Mouse (Mus musculus) liver, embryonic 11.5 days (tissue): ENCODE data around the gene Ccdc148. TPM values are rescaled to one million over a fixed set of nuclear protein-coding genes. Genes with fewer than 3 reads are reported as not detected.

Source experiments
- ATAC-seq: fragments of 200-750 bp; cut with Nextera tagmentation; replicated peaks from 2 replicates; pipeline ENCODE4 v1.8.0; 2017; ENCODE audit warnings: moderate number of reproducible peaks, mild to moderate bottlenecking, moderate TSS enrichment, moderate library complexity; ENCODE audit not compliant: low FRiP score
- DNase-seq: peaks from one replicate; pipeline ENCODE4 v3.0.0-alpha.2; 2017; ENCODE audit warnings: low spot score
- H3K27ac ChIP-seq: fragments of 300-500 bp; sonication (generic); 2 replicates; pipeline ENCODE4 v1.5.1; 2014; ENCODE audit warnings: mild to moderate bottlenecking, low read depth, low read length, control low read depth
- H3K27me3 ChIP-seq: fragments of 300-500 bp; sonication (generic); replicated peaks from 2 replicates; pipeline ENCODE4 v1.6.1; 2014; ENCODE audit warnings: low read length, mixed read lengths; ENCODE audit not compliant: control insufficient read depth, insufficient read depth
- H3K36me3 ChIP-seq: fragments of 300-500 bp; sonication (generic); 2 replicates; pipeline ENCODE4 v1.6.1; 2014; ENCODE audit warnings: mild to moderate bottlenecking, low read length, moderate library complexity, mixed read lengths; ENCODE audit not compliant: control insufficient read depth, insufficient read depth
- H3K4me1 ChIP-seq: fragments of 300-500 bp; sonication (generic); replicated peaks from 2 replicates; pipeline ENCODE4 v1.6.1; 2014; ENCODE audit warnings: low read length, mixed read lengths; ENCODE audit not compliant: control insufficient read depth, insufficient read depth
- H3K4me2 ChIP-seq: fragments of 300-500 bp; sonication (generic); 2 replicates; pipeline ENCODE4 v1.6.1; 2014; ENCODE audit warnings: mild to moderate bottlenecking, control low read depth, moderate library complexity
- H3K4me3 ChIP-seq: fragments of 300-500 bp; sonication (generic); 2 replicates; pipeline ENCODE4 v1.5.1; 2014; ENCODE audit warnings: low read depth, low read length, control low read depth
- H3K9ac ChIP-seq: fragments of 300-500 bp; sonication (generic); 2 replicates; pipeline ENCODE4 v1.6.1; 2014; ENCODE audit warnings: low read depth, low read length, control low read depth
- H3K9me3 ChIP-seq: fragments of 300-500 bp; sonication (generic); 2 replicates; pipeline ENCODE4 v1.6.1; 2016; ENCODE audit warnings: low read length, inconsistent platforms, mixed read lengths; ENCODE audit not compliant: control insufficient read depth
- WGBS: fragments of 180-500 bp; shearing (Covaris S2); extraction: QIAGEN DNeasy Blood & Tissue Kit; methylation state at CpG from one replicate; pipeline ENCODE4 v1.1.7; 2014; 5-methylcytosine and 5-hydroxymethylcytosine counted together
- polyA plus RNA-seq: library from polyadenylated mRNA; unstranded; fragments of >200 nt; fragmentation: Nextera tagmentation; extraction: Ambion mirVana; gene quantifications from 2 replicates; pipeline ENCODE4 v1.2.1, GENCODE M21; 2014

The Ccdc148 gene
- polyA plus RNA-seq, 1 experiment from 2014 or later, result 0.32 TPM

DNA sequence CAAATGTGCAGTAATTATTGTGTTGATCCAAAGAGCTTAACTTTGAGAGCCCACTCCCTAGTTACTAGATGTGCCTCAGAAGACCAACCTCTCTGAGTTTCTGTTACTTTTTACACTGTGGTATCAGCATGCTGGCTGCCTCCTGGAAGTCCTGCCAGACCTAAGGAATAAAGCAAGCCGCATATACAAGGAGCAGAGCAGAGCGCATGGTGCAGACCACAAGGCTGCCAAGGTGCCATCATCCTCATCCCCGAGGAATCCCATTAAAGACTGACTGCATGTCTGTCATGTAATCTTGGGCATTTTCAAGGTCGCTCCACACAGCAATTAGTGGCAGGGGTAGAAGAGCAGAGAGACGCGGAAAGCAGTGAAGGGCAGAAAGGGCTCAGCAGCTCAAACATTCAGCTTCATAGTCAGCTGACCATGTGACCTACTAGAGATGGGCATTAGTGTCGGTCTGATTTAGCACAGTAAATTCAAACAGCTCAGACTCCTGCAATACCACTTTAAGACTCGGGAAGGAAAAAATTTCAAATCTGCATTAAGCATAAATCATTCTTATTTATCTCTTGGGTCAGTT lies 110.1 kb downstream of the Ccdc148 start:
- no peak for ATAC-seq
- no peak for DNase-seq
- H3K4me1 ChIP-seq, result no peaks in the 10 kb centered on the region
- no peaks in the 10 kb centered on the region for H3K36me3 ChIP-seq
- no peaks in the 10 kb centered on the region for H3K27me3 ChIP-seq
- WGBS, result 72% methylated on average over 8 of the region's 8 CpGs
- no peak overlapping the region for H3K9ac ChIP-seq
- H3K4me3 ChIP-seq, result no peak overlapping the region
- no peak overlapping the region for H3K4me2 ChIP-seq
- H3K27ac ChIP-seq, result no peak overlapping the region
- H3K9me3 ChIP-seq, result no peaks in the 10 kb centered on the region

DNA sequence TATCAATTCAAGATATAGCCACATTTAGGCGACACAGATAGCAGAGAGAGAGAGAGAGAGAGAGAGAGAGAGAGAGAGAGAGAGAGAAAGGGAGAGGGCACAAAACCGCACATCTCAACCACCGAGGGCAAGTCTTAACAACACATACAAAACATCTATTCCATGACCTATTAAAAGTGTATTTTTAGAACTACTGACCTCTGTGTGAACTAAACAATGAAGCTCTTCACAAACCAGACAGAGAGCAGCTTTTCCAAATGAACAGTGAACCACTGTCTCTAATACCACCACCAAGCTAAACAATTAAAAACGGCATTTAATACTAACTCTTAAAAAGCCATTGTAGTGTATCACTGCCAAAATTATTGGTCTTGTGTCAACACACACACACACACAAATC lies 110.8 kb downstream of the Ccdc148 start:
- no peaks in the 10 kb centered on the region for H3K36me3 ChIP-seq
- ATAC-seq, result no peak
- no peak overlapping the region for H3K9ac ChIP-seq
- H3K4me2 ChIP-seq, result no peak overlapping the region
- no peak for DNase-seq
- WGBS, result 71% methylated on average over 4 of the region's 4 CpGs
- H3K27me3 ChIP-seq, result no peaks in the 10 kb centered on the region
- no peak overlapping the region for H3K27ac ChIP-seq
- no peaks in the 10 kb centered on the region for H3K9me3 ChIP-seq
- H3K4me3 ChIP-seq, result no peak overlapping the region
- no peaks in the 10 kb centered on the region for H3K4me1 ChIP-seq

- H3K27ac ChIP-seq, result no peak overlapping the region
- H3K4me2 ChIP-seq, result no peak overlapping the region
- H3K4me1 ChIP-seq, result peaks cover under 1% of the 10 kb centered on the region; the same call in 1 of the 2 replicates
- WGBS, result 76% methylated on average over 6 of the region's 6 CpGs
- no peak overlapping the region for H3K4me3 ChIP-seq
- no peaks in the 10 kb centered on the region for H3K9me3 ChIP-seq
- DNase-seq (no peak), ATAC-seq (no peak)
- H3K9ac ChIP-seq, result no peak overlapping the region
- no peaks in the 10 kb centered on the region for H3K36me3 ChIP-seq
- no peaks in the 10 kb centered on the region for H3K27me3 ChIP-seq
Observed at GRCm38 (mm10) chr2:59048775-59049451, 111.6 kb downstream of the Ccdc148 start.

DNA sequence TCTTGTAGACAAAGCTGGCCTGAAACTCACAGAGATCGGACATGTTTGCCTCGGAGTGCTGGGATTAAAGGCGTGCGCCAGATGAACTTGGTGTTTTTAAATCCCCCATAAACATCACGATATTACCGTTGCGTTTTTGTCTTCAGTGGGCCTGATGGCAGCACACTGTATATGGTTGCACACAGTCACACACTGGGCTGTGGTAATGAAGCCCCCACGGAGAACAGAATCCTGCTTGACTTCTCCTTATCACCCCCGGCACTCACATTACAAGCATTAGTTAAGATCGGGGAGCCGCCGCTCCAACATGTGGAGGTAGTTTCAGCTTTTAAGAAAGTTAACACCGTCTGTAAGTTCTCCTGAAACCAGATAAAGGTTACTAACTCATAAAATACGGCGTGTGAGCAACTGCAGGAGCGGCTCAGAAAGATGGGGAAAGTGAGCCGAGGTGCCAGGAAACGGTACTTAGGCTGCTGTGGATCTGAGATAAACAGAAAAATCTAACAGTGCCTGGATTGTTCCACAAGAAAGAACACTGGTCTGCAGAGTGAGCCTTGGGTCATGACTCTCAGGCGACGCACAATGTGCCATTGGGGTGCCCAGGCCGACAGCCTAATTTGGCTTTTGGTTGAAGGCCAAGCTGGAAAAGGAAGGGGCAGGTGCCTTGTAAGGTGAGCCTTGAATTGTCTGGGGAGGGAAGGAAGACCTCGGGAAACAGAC lies 117.0 kb downstream of the Ccdc148 start:
- DNase-seq (no peak), ATAC-seq (no peak)
- Histone ChIP-seq H3K36me3 (no peaks in the 10 kb centered on the region), H3K4me1 (peaks cover 6% of the 10 kb centered on the region; the same call in 1 of the 2 replicates), H3K27me3 (no peaks in the 10 kb centered on the region), H3K4me2 (no peak overlapping the region), H3K27ac (no peak overlapping the region), H3K4me3 (no peak overlapping the region), H3K9me3 (no peaks in the 10 kb centered on the region), H3K9ac (no peak overlapping the region)
- WGBS, result 53% methylated on average over 22 of the region's 22 CpGs

DNA sequence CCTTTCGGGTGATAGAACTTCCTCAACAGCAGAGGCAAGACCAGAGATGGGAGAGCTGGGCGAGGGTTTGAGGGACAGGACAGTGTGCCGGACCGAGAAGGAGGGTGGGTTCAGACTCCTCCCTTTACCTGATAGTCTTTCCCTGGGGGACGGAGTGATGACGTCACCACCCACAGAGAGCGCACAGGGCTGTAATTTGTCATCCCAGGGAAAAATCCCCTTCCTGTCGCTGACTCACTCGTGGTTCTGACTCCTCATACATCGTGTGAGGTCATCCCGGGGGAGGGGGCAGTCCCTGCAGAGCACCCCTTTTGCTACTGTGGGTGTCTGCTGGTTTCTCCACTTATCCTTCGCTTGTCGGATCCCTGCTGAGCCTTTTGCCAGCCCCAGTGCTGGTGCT lies 117.9 kb downstream of the Ccdc148 start:
- Histone ChIP-seq H3K4me3 (no peak overlapping the region), H3K36me3 (no peaks in the 10 kb centered on the region), H3K27ac (no peak overlapping the region), H3K4me2 (no peak overlapping the region), H3K9ac (no peak overlapping the region), H3K4me1 (peaks cover 6% of the 10 kb centered on the region; the same call in 1 of the 2 replicates), H3K9me3 (no peaks in the 10 kb centered on the region), H3K27me3 (no peaks in the 10 kb centered on the region)
- ATAC-seq, result no peak
- DNase-seq, result no peak
- WGBS, result 31% methylated on average over 13 of the region's 13 CpGs

GRCm38 (mm10) chr2:59036433-59036832 lies 124.0 kb downstream of the Ccdc148 start:
- Histone ChIP-seq H3K9me3 (no peaks in the 10 kb centered on the region), H3K4me1 (no peaks in the 10 kb centered on the region), H3K27me3 (no peaks in the 10 kb centered on the region), H3K9ac (no peak overlapping the region), H3K4me2 (no peak overlapping the region), H3K4me3 (no peak overlapping the region), H3K36me3 (no peaks in the 10 kb centered on the region), H3K27ac (no peak overlapping the region)
- 64% methylated on average over 6 of the region's 6 CpGs for WGBS
- no peak for ATAC-seq
- no peak for DNase-seq

- ATAC-seq (no peak), DNase-seq (no peak)
- Histone ChIP-seq H3K4me1 (no peaks in the 10 kb centered on the region), H3K36me3 (no peaks in the 10 kb centered on the region), H3K27ac (no peak overlapping the region), H3K27me3 (no peaks in the 10 kb centered on the region), H3K4me3 (no peak overlapping the region), H3K9me3 (no peaks in the 10 kb centered on the region), H3K9ac (no peak overlapping the region), H3K4me2 (no peak overlapping the region)
- 86% methylated on average over 3 of the region's 3 CpGs for WGBS
Observed at GRCm38 (mm10) chr2:59035206-59035605, 125.3 kb downstream of the Ccdc148 start.

- H3K36me3 ChIP-seq, result no peaks in the 10 kb centered on the region
- no peak overlapping the region for H3K27ac ChIP-seq
- no peak overlapping the region for H3K4me2 ChIP-seq
- H3K4me3 ChIP-seq, result no peak overlapping the region
- DNase-seq, result no peak
- no peak for ATAC-seq
- H3K27me3 ChIP-seq, result no peaks in the 10 kb centered on the region
- H3K9me3 ChIP-seq, result no peaks in the 10 kb centered on the region
- 82% methylated on average over 6 of the region's 6 CpGs for WGBS
- no peak overlapping the region for H3K9ac ChIP-seq
- no peaks in the 10 kb centered on the region for H3K4me1 ChIP-seq
Observed at GRCm38 (mm10) chr2:59034281-59034680, 126.2 kb downstream of the Ccdc148 start.
